Mouse (Mus musculus) embryonic facial prominence, embryonic 11.5 days (tissue): Measurements from ENCODE around the gene Dmpk. TPM values are rescaled to one million over a fixed set of nuclear protein-coding genes. Genes with fewer than 3 reads are reported as not detected.

ENCODE experiments used
- ATAC-seq: fragments of 200-750 bp; cut with Nextera tagmentation; replicated peaks from 2 replicates; pipeline ENCODE4 v1.8.0; 2017; ENCODE audit warnings: low read depth; ENCODE audit not compliant: insufficient number of reproducible peaks, low FRiP score, low TSS enrichment
- DNase-seq: peaks from one replicate; pipeline ENCODE4 v3.0.0-alpha.2; 2015; ENCODE audit warnings: low spot score
- H3K27ac ChIP-seq: fragments of 300-500 bp; sonication (generic); replicated peaks from 2 replicates; pipeline ENCODE4 v1.5.1; 2014; ENCODE audit warnings: mild to moderate bottlenecking, low read depth, low read length, control low read depth
- H3K27me3 ChIP-seq: fragments of 300-500 bp; sonication (generic); 2 replicates; pipeline ENCODE4 v1.6.1; 2014; ENCODE audit warnings: mild to moderate bottlenecking, low read length, moderate library complexity, mixed read lengths; ENCODE audit not compliant: control insufficient read depth, insufficient read depth
- H3K36me3 ChIP-seq: fragments of 300-500 bp; sonication (generic); replicated peaks from 2 replicates; pipeline ENCODE4 v1.6.1; 2014; ENCODE audit warnings: low read depth, mild to moderate bottlenecking, low read length, moderate library complexity, mixed read lengths; ENCODE audit not compliant: control insufficient read depth, insufficient read depth
- H3K4me1 ChIP-seq: fragments of 300-500 bp; sonication (generic); 2 replicates; pipeline ENCODE4 v1.6.1; 2014; ENCODE audit warnings: low read length, mixed read lengths; ENCODE audit not compliant: control insufficient read depth, insufficient read depth
- H3K4me2 ChIP-seq: fragments of 300-500 bp; sonication (generic); 2 replicates; pipeline ENCODE4 v1.6.1; 2014; ENCODE audit warnings: low read depth, mild to moderate bottlenecking, control low read depth, low read length, moderate library complexity
- H3K4me3 ChIP-seq: fragments of 300-500 bp; sonication (generic); 2 replicates; pipeline ENCODE4 v1.5.1; 2014; ENCODE audit warnings: low read depth, low read length, control low read depth
- H3K9ac ChIP-seq: fragments of 300-500 bp; sonication (generic); replicated peaks from 2 replicates; pipeline ENCODE4 v1.6.1; 2014; ENCODE audit warnings: mild to moderate bottlenecking, control low read depth, low read length
- H3K9me3 ChIP-seq: fragments of 300-500 bp; sonication (generic); replicated peaks from 2 replicates; pipeline ENCODE4 v1.6.1; 2016; ENCODE audit warnings: mild to moderate bottlenecking, low read length, inconsistent platforms, mixed read lengths; ENCODE audit not compliant: control insufficient read depth
- WGBS: fragments of 180-500 bp; shearing (Covaris S2); extraction: QIAGEN DNeasy Blood & Tissue Kit; methylation state at CpG from one replicate; pipeline ENCODE4 v1.1.7; 2014; 5-methylcytosine and 5-hydroxymethylcytosine counted together
- polyA plus RNA-seq: library from polyadenylated mRNA; unstranded; fragments of >200 nt; fragmentation: Nextera tagmentation; extraction: Ambion mirVana; gene quantifications from 2 replicates; pipeline ENCODE4 v1.2.1, GENCODE M21; 2014

Dmpk gene
- polyA plus RNA-seq, 1 experiment from 2014 or later: 6.5 TPM

- H3K9ac ChIP-seq: no peak overlapping the region
- ATAC-seq (no peak), DNase-seq (no peak)
- peaks cover 5% of the 10 kb centered on the region for H3K4me1 ChIP-seq
- WGBS: 9% methylated on average over 6 of the region's 6 CpGs
- 0 out of 2 replicates have a peak overlapping the region, but pooled peaks have one; percentile 41 for H3K27ac ChIP-seq
- no peak overlapping the region for H3K4me2 ChIP-seq
- no peak overlapping the region for H3K4me3 ChIP-seq
- H3K9me3 ChIP-seq: no peaks in the 10 kb centered on the region
- H3K27me3 ChIP-seq: no peaks in the 10 kb centered on the region
- peaks cover 22% of the 10 kb centered on the region for H3K36me3 ChIP-seq
Measured at GRCm38 (mm10) chr7:19085495-19085894, 1.8 kb downstream of the Dmpk start.

- ATAC-seq: no peak
- peaks cover 17% of the 10 kb centered on the region for H3K36me3 ChIP-seq
- peaks cover 5% of the 10 kb centered on the region for H3K4me1 ChIP-seq
- H3K27me3 ChIP-seq: no peaks in the 10 kb centered on the region
- no peaks in the 10 kb centered on the region for H3K9me3 ChIP-seq
- WGBS: 7% methylated on average over 14 of the region's 14 CpGs
- H3K4me3 ChIP-seq: no peak overlapping the region
- no peak overlapping the region for H3K4me2 ChIP-seq
- H3K9ac ChIP-seq: no peak overlapping the region
- DNase-seq: peak; percentile 60
- no peak overlapping the region for H3K27ac ChIP-seq
Measured at GRCm38 (mm10) chr7:19086042-19086441, 2.4 kb downstream of the Dmpk start.

DNA sequence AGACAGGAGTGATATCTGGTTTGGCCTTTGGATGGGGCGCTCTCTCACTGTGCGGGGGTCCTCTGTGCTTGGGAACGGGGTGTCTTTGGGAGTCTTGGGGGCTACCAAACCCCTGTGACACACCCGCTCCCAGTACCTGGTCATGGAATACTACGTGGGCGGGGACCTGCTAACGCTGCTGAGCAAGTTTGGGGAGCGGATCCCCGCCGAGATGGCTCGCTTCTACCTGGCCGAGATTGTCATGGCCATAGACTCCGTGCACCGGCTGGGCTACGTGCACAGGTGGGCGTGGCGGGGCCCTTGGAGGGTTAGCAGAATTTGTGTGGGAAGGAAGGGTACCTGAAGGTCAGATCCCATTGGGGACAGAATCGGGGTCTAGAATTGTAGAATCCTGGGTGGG is 3.1 kb downstream of the Dmpk start:
- WGBS: 65% methylated on average over 18 of the region's 18 CpGs
- no peak for DNase-seq
- H3K9ac ChIP-seq: no peak overlapping the region
- H3K4me3 ChIP-seq: no peak overlapping the region
- H3K4me1 ChIP-seq: peaks cover 5% of the 10 kb centered on the region
- no peak overlapping the region for H3K27ac ChIP-seq
- no peak for ATAC-seq
- H3K36me3 ChIP-seq: peaks cover 10% of the 10 kb centered on the region
- no peaks in the 10 kb centered on the region for H3K9me3 ChIP-seq
- no peak overlapping the region for H3K4me2 ChIP-seq
- H3K27me3 ChIP-seq: peaks cover 3% of the 10 kb centered on the region; the same call in 1 of the 2 replicates

DNA sequence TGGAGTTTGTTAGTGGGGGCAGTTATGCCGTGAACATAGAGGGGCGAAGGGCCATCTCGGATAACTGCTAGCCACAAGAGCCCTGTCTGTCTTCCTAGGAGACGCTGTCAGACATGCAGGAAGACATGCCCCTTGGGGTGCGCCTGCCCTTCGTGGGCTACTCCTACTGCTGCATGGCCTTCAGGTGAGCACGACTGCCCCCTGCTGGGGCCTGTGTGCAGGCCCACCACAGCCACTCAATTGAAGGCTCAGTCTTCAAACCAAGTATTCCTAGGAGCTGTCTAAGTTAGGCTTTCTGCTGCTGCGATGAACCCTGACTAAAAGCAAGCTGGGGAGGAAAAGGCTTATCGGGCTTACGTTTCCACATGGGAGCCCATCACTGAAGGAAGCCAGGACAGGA is 5.2 kb downstream of the Dmpk start:
- H3K36me3 ChIP-seq: no peaks in the 10 kb centered on the region; the same call in 1 of the 2 replicates
- H3K9ac ChIP-seq: no peak overlapping the region
- H3K4me1 ChIP-seq: peaks cover 9% of the 10 kb centered on the region
- H3K27me3 ChIP-seq: peaks cover 4% of the 10 kb centered on the region; the same call in 1 of the 2 replicates
- no peak overlapping the region for H3K27ac ChIP-seq
- 38% methylated on average over 10 of the region's 10 CpGs for WGBS
- H3K9me3 ChIP-seq: no peaks in the 10 kb centered on the region
- H3K4me2 ChIP-seq: no peak overlapping the region
- ATAC-seq (no peak), DNase-seq (peak; percentile 78)
- H3K4me3 ChIP-seq: no peak overlapping the region

DNA sequence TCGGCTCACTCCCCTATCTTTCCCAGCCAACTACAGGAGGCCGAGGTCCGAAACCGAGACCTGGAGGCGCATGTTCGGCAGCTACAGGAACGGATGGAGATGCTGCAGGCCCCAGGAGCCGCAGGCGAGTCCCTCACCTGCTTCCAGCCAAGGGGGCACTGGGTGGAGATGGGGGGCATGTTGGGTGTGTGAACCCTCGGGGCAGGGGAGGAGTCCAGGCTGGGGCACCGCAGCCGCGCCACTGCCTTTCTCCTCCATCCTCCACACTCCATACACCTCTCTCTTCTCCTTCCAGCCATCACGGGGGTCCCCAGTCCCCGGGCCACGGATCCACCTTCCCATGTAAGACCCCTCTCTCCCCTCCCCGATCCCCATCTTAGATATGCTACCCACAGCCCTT is 8.3 kb downstream of the Dmpk start:
- H3K27ac ChIP-seq: no peak overlapping the region
- no peak overlapping the region; the same call in 1 of the 2 replicates for H3K4me3 ChIP-seq
- H3K27me3 ChIP-seq: peaks cover 4% of the 10 kb centered on the region; the same call in 1 of the 2 replicates
- no peaks in the 10 kb centered on the region for H3K9me3 ChIP-seq
- DNase-seq (no peak), ATAC-seq (no peak)
- WGBS: 27% methylated on average over 17 of the region's 17 CpGs
- peak overlapping the region; percentile 53 for H3K9ac ChIP-seq
- peak overlapping the region; percentile 94 for H3K4me2 ChIP-seq
- H3K4me1 ChIP-seq: peaks cover 12% of the 10 kb centered on the region
- H3K36me3 ChIP-seq: no peaks in the 10 kb centered on the region; the same call in 1 of the 2 replicates

GRCm38 (mm10) chr7:19092381-19093173 is 8.9 kb downstream of the Dmpk start:
- peak overlapping the region; percentile 37 for H3K4me3 ChIP-seq
- ATAC-seq (peak; percentile 63), DNase-seq (peak; percentile 84)
- 5% methylated on average over 38 of the region's 38 CpGs for WGBS
- peaks cover 4% of the 10 kb centered on the region; the same call in 1 of the 2 replicates for H3K27me3 ChIP-seq
- peaks cover 13% of the 10 kb centered on the region for H3K4me1 ChIP-seq
- peak overlapping the region; percentile 53 for H3K9ac ChIP-seq
- H3K36me3 ChIP-seq: no peaks in the 10 kb centered on the region; the same call in 1 of the 2 replicates
- peak overlapping the region; percentile 72 for H3K27ac ChIP-seq
- no peaks in the 10 kb centered on the region for H3K9me3 ChIP-seq
- H3K4me2 ChIP-seq: peak overlapping the region; percentile 94

GRCm38 (mm10) chr7:19093174-19093521 is 9.5 kb downstream of the Dmpk start:
- H3K4me3 ChIP-seq: peak overlapping the region; percentile 37
- WGBS: under 1% methylated on average over 15 of the region's 15 CpGs
- DNase-seq (peak; percentile 85), ATAC-seq (peak; percentile 34)
- peaks cover 4% of the 10 kb centered on the region; the same call in 1 of the 2 replicates for H3K27me3 ChIP-seq
- H3K36me3 ChIP-seq: no peaks in the 10 kb centered on the region; the same call in 1 of the 2 replicates
- H3K9ac ChIP-seq: peak overlapping the region; percentile 53
- H3K27ac ChIP-seq: peak overlapping the region; percentile 72
- no peaks in the 10 kb centered on the region for H3K9me3 ChIP-seq
- H3K4me2 ChIP-seq: peak overlapping the region; percentile 94
- H3K4me1 ChIP-seq: peaks cover 13% of the 10 kb centered on the region
